In genomic region chr7:30122188-30122530, GRCm38 (mm10) we compare ENCODE assay signal across 8 mouse cellular contexts. TPM values are rescaled to one million over a fixed set of nuclear protein-coding genes. Genes with fewer than 3 reads are reported as not detected.
DNase-seq lines count a peak whose midpoint lies in the region; ATAC-seq and TF ChIP-seq lines count a peak whose summit lies in the region.

No protein-coding gene starts in this region.

- DNase-seq in cerebellum, adult 2 months, result no peak
- no peak for DNase-seq in cerebellum, postnatal 10 days
- DNase-seq in thymus, adult 2 months, result no peak
- no peak for DNase-seq in thymus, adult 18-20 months
- peak; percentile 17 for DNase-seq in limb, embryonic 14.5 days (ENCODE audit: low spot score)
- no peak for DNase-seq in urinary bladder, postnatal 36 days (ENCODE audit: low spot score in 2 of 2)
- DNase-seq in urinary bladder, adult 18-20 months (ENCODE audit: low spot score in 2 of 2), result no peak
- DNase-seq in right cerebral cortex, adult 18-20 months, result no peak

- WGBS in cerebellum, adult 2 months, result under 1% methylated on average over 15 of the region's 15 CpGs
- under 1% methylated on average over 15 of the region's 15 CpGs for WGBS in thymus, adult 2 months
- WGBS in limb, embryonic 14.5 days, result 4% methylated on average over 15 of the region's 15 CpGs

- H3K27ac ChIP-seq in cerebellum, adult 2 months (ENCODE audit: insufficient read depth, low read length), result peak overlapping the region; percentile 24; the same call in 1 of the 2 replicates
- H3K27ac ChIP-seq in thymus, adult 2 months (ENCODE audit: control insufficient read depth, insufficient read depth, low read length), result no peak overlapping the region
- H3K27ac ChIP-seq in limb, embryonic 14.5 days (replicated peaks; ENCODE audit: low read depth, low read length), result peak overlapping the region; percentile 75

- peaks cover 9% of the 10 kb centered on the region for H3K36me3 ChIP-seq in thymus, adult 2 months (ENCODE audit: control insufficient read depth, insufficient read depth, low read length)
- peaks cover 9% of the 10 kb centered on the region; the same call in 1 of the 2 replicates for H3K36me3 ChIP-seq in limb, embryonic 14.5 days (ENCODE audit: control insufficient read depth, insufficient read depth, low read length)

- peak; percentile 19; the same call in 1 of the 2 replicates for ATAC-seq in limb, embryonic 14.5 days (ENCODE audit: low FRiP score, low read depth)

- H3K4me2 ChIP-seq in limb, embryonic 14.5 days (replicated peaks; ENCODE audit: low read depth, low read length, severe bottlenecking), result peak overlapping the region; percentile 85

- TF ChIP-seq POLR2A in cerebellum, adult 2 months (IDR thresholded peaks at IDR 0.05; ENCODE audit: borderline replicate concordance, insufficient read depth, low read length), result no peak
- TF ChIP-seq POLR2A in thymus, adult 2 months (IDR thresholded peaks at IDR 0.05; ENCODE audit: control insufficient read depth, extremely low read depth, insufficient read depth, low read length, poor library complexity), result no peak
- TF ChIP-seq POLR2A in limb, embryonic 14.5 days (IDR thresholded peaks at IDR 0.05; ENCODE audit: borderline replicate concordance, extremely low read depth, insufficient read depth, insufficient read length), result no peak

- no peak for TF ChIP-seq CTCF in cerebellum, adult 2 months (IDR thresholded peaks at IDR 0.05; ENCODE audit: borderline replicate concordance, insufficient read depth, low read depth, low read length)
- TF ChIP-seq CTCF in thymus, adult 2 months (IDR thresholded peaks at IDR 0.05; ENCODE audit: borderline replicate concordance, control insufficient read depth, extremely low read depth, insufficient read depth, low read length, poor library complexity), result no peak

- no peaks in the 10 kb centered on the region for H3K27me3 ChIP-seq in cerebellum, adult 2 months (ENCODE audit: control insufficient read depth, insufficient read depth, low read length)
- H3K27me3 ChIP-seq in thymus, adult 2 months (ENCODE audit: control insufficient read depth, insufficient read depth, low read length), result no peaks in the 10 kb centered on the region
- H3K27me3 ChIP-seq in limb, embryonic 14.5 days (ENCODE audit: control insufficient read depth, insufficient read depth, low read length), result no peaks in the 10 kb centered on the region

- H3K9me3 ChIP-seq in limb, embryonic 14.5 days (ENCODE audit: control insufficient read depth, low read length), result no peaks in the 10 kb centered on the region

- H3K9ac ChIP-seq in limb, embryonic 14.5 days (ENCODE audit: low read depth, low read length, severe bottlenecking), result peak overlapping the region; percentile 72

- no peaks in the 10 kb centered on the region for H3K4me1 ChIP-seq in cerebellum, adult 2 months (ENCODE audit: control insufficient read depth, insufficient read depth, low read length)
- peaks cover 5% of the 10 kb centered on the region for H3K4me1 ChIP-seq in thymus, adult 2 months (replicated peaks; ENCODE audit: control insufficient read depth, insufficient read depth, low read length)
- H3K4me1 ChIP-seq in limb, embryonic 14.5 days (ENCODE audit: control insufficient read depth, insufficient read depth, low read length), result peaks cover 6% of the 10 kb centered on the region; the same call in 1 of the 2 replicates

- peak overlapping the region; percentile 87 for H3K4me3 ChIP-seq in cerebellum, adult 2 months (replicated peaks; ENCODE audit: insufficient read depth, low read depth, low read length)
- peak overlapping the region; percentile 92 for H3K4me3 ChIP-seq in thymus, adult 2 months (ENCODE audit: control insufficient read depth, insufficient read depth, low read length)
- peak overlapping the region; percentile 73 for H3K4me3 ChIP-seq in limb, embryonic 14.5 days (replicated peaks; ENCODE audit: low read length)

RNA-seq across cellular contexts. Expression of gene Zfp382, which starts 0.4 kb away (rescaled TPM):
- 7.1 and 8.3 TPM in 2 replicates for polyA plus RNA-seq in cerebellum, adult 2 months (2012; rRNA removed)
- polyA plus RNA-seq in thymus, adult 2 months (2012; rRNA removed), result 5.4 and 8.1 TPM in 2 replicates
- polyA plus RNA-seq in limb, embryonic 14.5 days (2012; rRNA removed), result 5.8 TPM in 2 replicates
- polyA plus RNA-seq in limb, embryonic 14.5 days (2014; fragmentation: Nextera tagmentation; extraction: Ambion mirVana), result 5.0 and 5.9 TPM in 2 replicates

RNA-seq across cellular contexts. Expression of gene Zfp260, which starts 27.6 kb away (rescaled TPM):
- polyA plus RNA-seq in cerebellum, adult 2 months (2012; rRNA removed), result 46.3 and 46.6 TPM in 2 replicates
- 30.6 and 36.4 TPM in 2 replicates for polyA plus RNA-seq in thymus, adult 2 months (2012; rRNA removed)
- polyA plus RNA-seq in limb, embryonic 14.5 days (2012; rRNA removed), result 53.3 and 63.7 TPM in 2 replicates
- 140 and 159 TPM in 2 replicates for polyA plus RNA-seq in limb, embryonic 14.5 days (2014; fragmentation: Nextera tagmentation; extraction: Ambion mirVana)

RNA-seq across cellular contexts. Expression of gene Zfp566, which starts 31.8 kb away (rescaled TPM):
- 5.5 and 6.1 TPM in 2 replicates for polyA plus RNA-seq in cerebellum, adult 2 months (2012; rRNA removed)
- 4.4 and 6.8 TPM in 2 replicates for polyA plus RNA-seq in thymus, adult 2 months (2012; rRNA removed)
- 8.0 and 9.3 TPM in 2 replicates for polyA plus RNA-seq in limb, embryonic 14.5 days (2012; rRNA removed)
- 11.0 and 13.2 TPM in 2 replicates for polyA plus RNA-seq in limb, embryonic 14.5 days (2014; fragmentation: Nextera tagmentation; extraction: Ambion mirVana)

RNA-seq across cellular contexts. Expression of gene Gm26920, which starts 31.9 kb away (rescaled TPM):
- polyA plus RNA-seq in cerebellum, adult 2 months (2012; rRNA removed), result 0.27 and 0.65 TPM in 2 replicates
- not detected in 2 replicates for polyA plus RNA-seq in thymus, adult 2 months (2012; rRNA removed)
- 1.1 and 1.2 TPM in 2 replicates for polyA plus RNA-seq in limb, embryonic 14.5 days (2012; rRNA removed)
- 3.5 and 3.6 TPM in 2 replicates for polyA plus RNA-seq in limb, embryonic 14.5 days (2014; fragmentation: Nextera tagmentation; extraction: Ambion mirVana)

RNA-seq across cellular contexts. Expression of gene Zfp146, which starts 47.4 kb away (rescaled TPM):
- polyA plus RNA-seq in cerebellum, adult 2 months (2012; rRNA removed), result 37.6 and 38.0 TPM in 2 replicates
- 16.8 and 18.6 TPM in 2 replicates for polyA plus RNA-seq in thymus, adult 2 months (2012; rRNA removed)
- polyA plus RNA-seq in limb, embryonic 14.5 days (2012; rRNA removed), result 66.8 and 93.4 TPM in 2 replicates
- polyA plus RNA-seq in limb, embryonic 14.5 days (2014; fragmentation: Nextera tagmentation; extraction: Ambion mirVana), result 19.9 and 20.3 TPM in 2 replicates
